Mouse (Mus musculus): Measurements from ENCODE around the gene Myrip.
"Not testable (repeated sequence)": the region's sequence is repeated elsewhere in the genome, so short reads cannot be mapped to it uniquely, and the experiment has no call there.

The Myrip gene

GRCm38 (mm10) chr9:120301213-120301612 lies at the start of gene Myrip:
Myrip (plus strand) TSS chr9:120301513.
- DNase-seq (ENCODE audit: low read depth): not testable (repeated sequence)

- peak; percentile 23 for DNase-seq (ENCODE audit: low read depth)
Measured at GRCm38 (mm10) chr9:120259805-120260204, 41.5 kb upstream of the Myrip start.

- DNase-seq (ENCODE audit: low read depth): no peak
Measured at GRCm38 (mm10) chr9:120263994-120264393, 37.3 kb upstream of the Myrip start.

- peak; percentile 40 for DNase-seq (ENCODE audit: low read depth)
Measured at GRCm38 (mm10) chr9:120273083-120273482, 28.2 kb upstream of the Myrip start.

GRCm38 (mm10) chr9:120275226-120275625 lies 26.1 kb upstream of the Myrip start:
- no peak for DNase-seq (ENCODE audit: low read depth)

- DNase-seq (ENCODE audit: low read depth): no peak
Measured at GRCm38 (mm10) chr9:120281147-120281546, 20.2 kb upstream of the Myrip start.

- DNase-seq (ENCODE audit: low read depth): no peak
Measured at GRCm38 (mm10) chr9:120282461-120283047, 18.8 kb upstream of the Myrip start.

GRCm38 (mm10) chr9:120283556-120283955 lies 17.8 kb upstream of the Myrip start:
- DNase-seq (ENCODE audit: low read depth): no peak

GRCm38 (mm10) chr9:120288011-120288410 lies 13.3 kb upstream of the Myrip start:
- DNase-seq (ENCODE audit: low read depth): no peak

GRCm38 (mm10) chr9:120290375-120290774 lies 10.9 kb upstream of the Myrip start:
- no peak for DNase-seq (ENCODE audit: low read depth)

GRCm38 (mm10) chr9:120292488-120292887 lies 8.8 kb upstream of the Myrip start:
- DNase-seq (ENCODE audit: low read depth): no peak

GRCm38 (mm10) chr9:120295527-120295926 lies 5.8 kb upstream of the Myrip start:
- no peak for DNase-seq (ENCODE audit: low read depth)

GRCm38 (mm10) chr9:120296938-120297337 lies 4.4 kb upstream of the Myrip start:
- DNase-seq (ENCODE audit: low read depth): peak; percentile 21

GRCm38 (mm10) chr9:120299429-120299828 lies 1.9 kb upstream of the Myrip start:
- peak; percentile 34 for DNase-seq (ENCODE audit: low read depth)

- no peak for DNase-seq (ENCODE audit: low read depth)
Measured at GRCm38 (mm10) chr9:120302980-120303452, 1.7 kb downstream of the Myrip start.

GRCm38 (mm10) chr9:120303453-120304299 lies 2.4 kb downstream of the Myrip start:
- DNase-seq (ENCODE audit: low read depth): no peak

- no peak for DNase-seq (ENCODE audit: low read depth)
Measured at GRCm38 (mm10) chr9:120304300-120305137, 3.2 kb downstream of the Myrip start.

GRCm38 (mm10) chr9:120315171-120315570 lies 13.9 kb downstream of the Myrip start:
- no peak for DNase-seq (ENCODE audit: low read depth)

- no peak for DNase-seq (ENCODE audit: low read depth)
Measured at GRCm38 (mm10) chr9:120319099-120319498, 17.8 kb downstream of the Myrip start.

- no peak for DNase-seq (ENCODE audit: low read depth)
Measured at GRCm38 (mm10) chr9:120320573-120320972, 19.3 kb downstream of the Myrip start.

GRCm38 (mm10) chr9:120322702-120323426 lies 21.6 kb downstream of the Myrip start:
- DNase-seq (ENCODE audit: low read depth): no peak

- not testable (repeated sequence) for DNase-seq (ENCODE audit: low read depth)
Measured at GRCm38 (mm10) chr9:120331048-120331447, 29.7 kb downstream of the Myrip start.
